Comparison of ENCODE assay signal across 9 mouse cellular contexts in the genomic region with DNA sequence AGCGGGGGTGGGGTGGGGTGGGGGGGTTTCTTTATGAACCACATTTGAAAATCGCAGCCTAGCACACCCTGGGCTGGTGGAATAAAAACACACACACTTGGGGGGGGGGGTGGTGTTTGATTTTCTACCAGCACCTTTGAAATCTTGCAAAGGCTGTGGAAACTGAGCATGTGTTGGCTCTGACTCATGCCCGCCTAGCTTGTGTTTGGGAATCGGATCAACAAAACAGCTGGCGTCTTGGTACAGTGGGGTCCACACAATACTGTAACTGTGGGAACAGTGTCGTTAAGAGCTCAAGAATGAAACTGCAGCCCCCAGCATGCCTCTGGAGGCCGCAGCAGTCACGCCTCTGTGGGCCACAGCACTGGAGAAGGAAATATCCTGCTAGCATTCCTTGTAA. TPM values are rescaled to one million over a fixed set of nuclear protein-coding genes. Genes with fewer than 3 reads are reported as not detected.
A peak's percentile ranks its signal among the peaks of the same experiment; 100 is the strongest.
DNase-seq lines count a peak whose midpoint lies in the region; ATAC-seq lines count a peak whose summit lies in the region.
"Had no signal": no experiment of that assay in that cellular context is flagged by ENCODE, and none has a peak within 500 bp of the region (broad histone marks: within the 10 kb centered on the region; RNA-seq: fewer than 3 reads in every experiment).

No protein-coding gene starts in this region.

- H3K4me2 ChIP-seq in embryonic facial prominence, embryonic 15.5 days (replicated peaks) = no peak overlapping the region; the same call in 1 of the 2 replicates
- H3K4me2 ChIP-seq: liver, embryonic 13.5 days had no signal

- 32% methylated on average over 8 of the region's 8 CpGs for WGBS in embryonic facial prominence, embryonic 15.5 days

- H3K27me3 ChIP-seq in embryonic facial prominence, embryonic 15.5 days = no peaks in the 10 kb centered on the region
- H3K27me3 ChIP-seq: liver, embryonic 13.5 days had no signal

- no peaks in the 10 kb centered on the region for H3K36me3 ChIP-seq in embryonic facial prominence, embryonic 15.5 days
- H3K36me3 ChIP-seq: liver, embryonic 13.5 days had no signal

- peaks cover 11% of the 10 kb centered on the region; the same call in 1 of the 2 replicates for H3K4me1 ChIP-seq in embryonic facial prominence, embryonic 15.5 days
- H3K4me1 ChIP-seq: liver, embryonic 13.5 days had no signal

- H3K4me3 ChIP-seq in embryonic facial prominence, embryonic 15.5 days (replicated peaks) = no peak overlapping the region
- H3K4me3 ChIP-seq: liver, embryonic 13.5 days had no signal

- H3K27ac ChIP-seq in embryonic facial prominence, embryonic 15.5 days (replicated peaks) = 0 out of 2 replicates have a peak overlapping the region, but pooled peaks have one; percentile 22
- H3K27ac ChIP-seq: liver, embryonic 13.5 days had no signal

- peak; percentile 60; the same call in 1 of the 2 replicates for ATAC-seq in embryonic facial prominence, embryonic 15.5 days (ENCODE audit: insufficient number of reproducible peaks, low FRiP score, low TSS enrichment, low read depth)
- no peak for ATAC-seq in activated CD4-positive, CD25-positive, alpha-beta regulatory T cell, adult 4 months

- H3K9ac ChIP-seq in embryonic facial prominence, embryonic 15.5 days = no peak overlapping the region
- H3K9ac ChIP-seq: liver, embryonic 13.5 days had no signal

- no peaks in the 10 kb centered on the region for H3K9me3 ChIP-seq in embryonic facial prominence, embryonic 15.5 days (replicated peaks)
- H3K9me3 ChIP-seq: liver, embryonic 13.5 days had no signal

- DNase-seq in embryo, embryonic 11 days = peak; percentile 13
- DNase-seq in embryo, embryonic 9.5 days (ENCODE audit: extremely low spot score) = no peak
- peak; percentile 46 to 65 for DNase-seq in layer of hippocampus, adult 8-10 months (ENCODE audit: low spot score in 2 of 2)
- DNase-seq in lung, postnatal 36 days = peak; percentile 11
- DNase-seq in telencephalon, adult 2 months (ENCODE audit: low read depth, low spot score) = peak; percentile 60
- no peak for DNase-seq in adrenal gland, postnatal 10 days
- DNase-seq: liver, embryonic 13.5 days had no signal

RNA-seq across cellular contexts. Expression of gene Mboat1, which starts 50.2 kb away (rescaled TPM):
- polyA plus RNA-seq in embryonic facial prominence, embryonic 15.5 days (2015; fragmentation: Nextera tagmentation; extraction: Ambion mirVana) = 19.3 and 20.3 TPM in 2 replicates
- 1 to 10 TPM; 1.5 to 2.9 (median 2.6) TPM for total RNA-seq in layer of hippocampus, adult 8-10 months (2022)
- 10 to 100 TPM; 13.2 to 16.1 TPM for polyA plus RNA-seq in activated CD4-positive, CD25-positive, alpha-beta regulatory T cell, adult 4 months (2017; shearing (Covaris generic))
- 1 to 10 TPM; 4.4 to 5.5 TPM for total RNA-seq in adrenal gland, postnatal 10 days (2021)

Comparison
In these comparisons a context has a peak if more than half of its experiments do, and no peak if none do; other contexts are left out.
1. DNase-seq: peak in embryo, embryonic 11 days (single experiment), layer of hippocampus, adult 8-10 months (2 of 2), lung, postnatal 36 days (single experiment) and telencephalon, adult 2 months (single experiment); none in embryo, embryonic 9.5 days (single experiment) and adrenal gland, postnatal 10 days (single experiment).